Mouse (Mus musculus): Measurements from ENCODE around the gene Hdhd5.

Gene Hdhd5

DNA sequence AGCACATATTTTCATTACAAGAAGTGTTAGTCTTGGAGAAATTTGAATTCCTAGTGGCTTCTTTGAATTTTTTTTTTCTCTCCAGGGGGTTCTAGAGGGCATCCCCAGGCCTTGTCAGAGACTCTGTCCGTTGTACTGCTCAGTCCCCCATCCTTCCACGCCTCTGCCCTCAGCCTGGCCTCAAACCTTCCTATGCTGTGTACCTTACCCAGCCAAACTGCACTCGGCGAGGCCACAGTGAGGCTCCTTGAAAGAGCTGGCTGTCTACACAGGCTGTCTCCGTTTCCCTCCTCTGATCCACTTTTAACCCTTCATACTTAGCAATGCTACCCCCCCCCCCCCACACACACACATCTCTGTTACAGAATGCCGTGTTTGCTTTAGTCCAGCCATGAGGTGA is 68.9 kb downstream of the Hdhd5 start:
- TF ChIP-seq GATA4 (IDR thresholded peaks at IDR 0.05; ENCODE audit: insufficient replicate concordance, low read length) = no peak

DNA sequence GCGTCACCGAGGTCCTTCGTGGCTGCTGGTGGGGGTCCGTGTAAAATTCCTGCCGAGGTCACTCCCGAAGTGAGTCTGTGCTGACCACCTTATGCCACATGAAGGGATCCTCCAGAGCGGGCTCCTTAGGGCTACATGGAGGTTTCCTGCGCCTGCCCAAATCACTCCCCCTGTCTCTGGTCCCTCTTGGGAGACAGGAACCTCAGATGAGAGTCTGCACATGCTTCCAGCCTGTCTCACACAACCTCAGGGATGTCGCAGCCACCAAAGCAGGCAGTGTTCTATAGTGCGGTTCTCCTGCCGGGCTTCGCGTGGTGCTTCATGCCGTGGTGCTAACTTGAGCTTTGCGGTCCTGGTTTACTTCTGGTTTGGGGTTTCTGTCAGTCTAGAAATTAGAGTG is 69.9 kb downstream of the Hdhd5 start:
- no peak for TF ChIP-seq GATA4 (IDR thresholded peaks at IDR 0.05; ENCODE audit: insufficient replicate concordance, low read length)

Measured in liver, adult (tissue).